In the genomic region with DNA sequence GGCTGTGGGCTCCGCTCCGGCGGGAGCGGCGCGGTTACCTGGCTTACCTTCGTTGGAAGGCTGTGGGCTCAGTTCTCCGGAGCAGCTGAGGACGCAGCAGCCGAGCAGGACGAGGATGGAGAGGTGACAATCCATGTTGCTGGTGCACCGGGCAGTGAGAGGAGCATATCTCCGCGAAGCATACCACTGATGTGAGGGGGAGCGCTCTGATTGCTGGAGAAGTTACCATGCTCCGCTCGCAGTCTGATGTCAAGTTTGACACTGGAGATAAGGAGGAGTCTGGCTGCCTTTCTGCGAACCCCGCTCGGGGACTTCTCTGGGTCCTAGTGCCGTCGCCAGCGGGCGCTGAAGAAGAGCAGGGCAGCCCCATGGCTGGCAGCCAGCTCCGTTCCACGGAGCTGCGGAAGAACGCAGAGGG, we compare ENCODE assay signal across 9 mouse cellular contexts. TPM values are rescaled to one million over a fixed set of nuclear protein-coding genes. Genes with fewer than 3 reads are reported as not detected.
DNase-seq lines count a peak whose midpoint lies in the region; ATAC-seq lines count a peak whose summit lies in the region.
"Had no signal": no experiment of that assay in that cellular context is flagged by ENCODE, and none has a peak within 500 bp of the region (broad histone marks: within the 10 kb centered on the region; RNA-seq: fewer than 3 reads in every experiment).

A gene (minus strand): TSS at position 263 of the 418 bp plus-strand sequence.

- DNase-seq in CD4-positive, CD25-positive, alpha-beta regulatory T cell, adult 2 months (ENCODE audit: low read depth, low spot score) = peak; percentile 40
- peak; percentile 96 for DNase-seq in forebrain, embryonic 14.5 days (ENCODE audit: low spot score)
- DNase-seq in kidney, postnatal 10 days = peak; percentile 85
- DNase-seq in liver, embryonic 11.5 days (ENCODE audit: low spot score) = peak; percentile 70
- DNase-seq in telencephalon, adult 2 months (ENCODE audit: low read depth, low spot score) = peak; percentile 84

- H3K4me3 ChIP-seq in forebrain, embryonic 14.5 days (ENCODE audit: low read depth, low read length) = peak within 1 kb of the TSS; percentile 64
- H3K4me3 ChIP-seq in heart, embryonic 16.5 days (ENCODE audit: low read length) = peak within 1 kb of the TSS; percentile 63
- peak within 1 kb of the TSS; percentile 41 for H3K4me3 ChIP-seq in liver, embryonic 11.5 days (ENCODE audit: low read depth, low read length)

- no peaks in the 10 kb centered on the region for H3K36me3 ChIP-seq in forebrain, embryonic 14.5 days (ENCODE audit: control insufficient read depth, insufficient read depth, low read length)
- H3K36me3 ChIP-seq in heart, embryonic 16.5 days (ENCODE audit: control insufficient read depth, insufficient read depth) = no peaks in the 10 kb centered on the region
- no peaks in the 10 kb centered on the region for H3K36me3 ChIP-seq in liver, embryonic 11.5 days (ENCODE audit: control insufficient read depth, insufficient read depth, low read length)

- peak within 1 kb of the TSS; percentile 81 for H3K27ac ChIP-seq in forebrain, embryonic 14.5 days (ENCODE audit: low read depth, low read length)
- H3K27ac ChIP-seq in heart, embryonic 16.5 days (ENCODE audit: low read length) = 0 out of 2 replicates have a peak within 1 kb of the TSS, but pooled peaks have one; percentile 51
- no peak within 1 kb of the TSS for H3K27ac ChIP-seq in liver, embryonic 11.5 days (ENCODE audit: low read depth, low read length)

- under 1% methylated on average over 28 of the region's 28 CpGs for WGBS in forebrain, embryonic 14.5 days
- under 1% methylated on average over 28 of the region's 28 CpGs for WGBS in heart, embryonic 16.5 days
- under 1% methylated on average over 28 of the region's 28 CpGs for WGBS in liver, embryonic 11.5 days

- no peaks in the 10 kb centered on the region for H3K9me3 ChIP-seq in forebrain, embryonic 14.5 days (replicated peaks; ENCODE audit: control insufficient read depth, low read length)
- H3K9me3 ChIP-seq in heart, embryonic 16.5 days (replicated peaks; ENCODE audit: control insufficient read depth, low read length) = no peaks in the 10 kb centered on the region
- H3K9me3 ChIP-seq in liver, embryonic 11.5 days (ENCODE audit: control insufficient read depth, low read length) = no peaks in the 10 kb centered on the region

- peak within 1 kb of the TSS; percentile 66 for H3K9ac ChIP-seq in forebrain, embryonic 14.5 days (ENCODE audit: low read length)
- H3K9ac ChIP-seq in heart, embryonic 16.5 days (ENCODE audit: low read length) = peak within 1 kb of the TSS; percentile 75
- no peak within 1 kb of the TSS for H3K9ac ChIP-seq in liver, embryonic 11.5 days (ENCODE audit: low read depth, low read length)

- no peaks in the 10 kb centered on the region for H3K27me3 ChIP-seq in forebrain, embryonic 14.5 days (replicated peaks; ENCODE audit: control insufficient read depth, insufficient read depth, low read length)
- H3K27me3 ChIP-seq in heart, embryonic 16.5 days (ENCODE audit: control insufficient read depth, insufficient read depth, low read length) = no peaks in the 10 kb centered on the region
- no peaks in the 10 kb centered on the region for H3K27me3 ChIP-seq in liver, embryonic 11.5 days (replicated peaks; ENCODE audit: control insufficient read depth, insufficient read depth, low read length)
- H3K27me3 ChIP-seq: CH12.LX had no signal

- no peaks in the 10 kb centered on the region for H3K4me1 ChIP-seq in forebrain, embryonic 14.5 days (ENCODE audit: control insufficient read depth, insufficient read depth, low read length)
- H3K4me1 ChIP-seq in heart, embryonic 16.5 days (ENCODE audit: control insufficient read depth, insufficient read depth, low read length) = peaks cover 6% of the 10 kb centered on the region; the same call in 1 of the 2 replicates
- H3K4me1 ChIP-seq in liver, embryonic 11.5 days (replicated peaks; ENCODE audit: control insufficient read depth, insufficient read depth, low read length) = no peaks in the 10 kb centered on the region

- peak; percentile 94 for ATAC-seq in cerebellum, adult (ENCODE audit: insufficient number of reproducible peaks, low FRiP score, low TSS enrichment)
- peak; percentile 88 for ATAC-seq in forebrain, embryonic 14.5 days
- ATAC-seq in heart, embryonic 16.5 days (replicated peaks; ENCODE audit: extremely low read depth, insufficient read depth, low FRiP score) = peak; percentile 86
- peak; percentile 71 for ATAC-seq in liver, embryonic 11.5 days (replicated peaks; ENCODE audit: low FRiP score)
- 0 out of 2 replicates have a peak, but pooled peaks have one; percentile 22 for ATAC-seq in monocyte, adult 5-6 weeks (replicated peaks; ENCODE audit: insufficient number of reproducible peaks, low FRiP score, low TSS enrichment, poor library complexity, severe bottlenecking)

- H3K4me2 ChIP-seq in forebrain, embryonic 14.5 days (ENCODE audit: low read length) = peak within 1 kb of the TSS; percentile 54
- H3K4me2 ChIP-seq in heart, embryonic 16.5 days (ENCODE audit: low read depth, low read length) = peak within 1 kb of the TSS; percentile 91
- peak within 1 kb of the TSS; percentile 65 for H3K4me2 ChIP-seq in liver, embryonic 11.5 days

RNA-seq across cellular contexts. Expression of the gene that starts here (rescaled TPM):
- polyA plus RNA-seq in forebrain, embryonic 14.5 days (2014; fragmentation: Nextera tagmentation; extraction: Ambion mirVana) = 68.7 and 73.0 TPM in 2 replicates
- polyA plus RNA-seq in heart, embryonic 16.5 days (2015; fragmentation: Nextera tagmentation; extraction: Ambion mirVana) = 7.1 and 8.6 TPM in 2 replicates
- 10.5 and 12.0 TPM in 2 replicates for polyA plus RNA-seq in liver, embryonic 11.5 days (2014; fragmentation: Nextera tagmentation; extraction: Ambion mirVana)
- total RNA-seq in monocyte, adult 5-6 weeks (2017) = not detected in 3 replicates
- total RNA-seq: CH12.LX had no signal

Comparison
In these comparisons a context has a peak if more than half of its experiments do, and no peak if none do; other contexts are left out.
1. Peak in ATAC-seq in monocyte, adult 5-6 weeks; RNA of the gene not detected or under 1 TPM.
2. DNase-seq: peak in every context shown above with its lines; median percentile 96 in forebrain, embryonic 14.5 days; 85 in kidney, postnatal 10 days; 84 in telencephalon, adult 2 months; 70 in liver, embryonic 11.5 days; 40 in CD4-positive, CD25-positive, alpha-beta regulatory T cell, adult 2 months.
3. ATAC-seq: peak in every context shown above with its lines; median percentile 94 in cerebellum, adult; 88 in forebrain, embryonic 14.5 days; 86 in heart, embryonic 16.5 days; 71 in liver, embryonic 11.5 days; 22 in monocyte, adult 5-6 weeks.